Mouse (Mus musculus) B cell, adult 2 months (primary cell): ENCODE measurements around the gene Mcu.
A peak's percentile ranks its signal among the peaks of the same experiment; 100 is the strongest.

Experiments used
- DNase-seq, 2 experiments: peaks; one replicate each; pipeline ENCODE4 v3.0.0; 2022

Gene Mcu

GRCm38 (mm10) chr10:59484318-59484717 is 132.2 kb downstream of the Mcu start:
- no peak for DNase-seq

GRCm38 (mm10) chr10:59481381-59481780 is 135.1 kb downstream of the Mcu start:
- DNase-seq = no peak

- DNase-seq = no peak
Observed at GRCm38 (mm10) chr10:59470451-59470850, 146.0 kb downstream of the Mcu start.

- no peak for DNase-seq
Observed at GRCm38 (mm10) chr10:59467297-59467696, 149.2 kb downstream of the Mcu start.

GRCm38 (mm10) chr10:59466626-59467025 is 149.9 kb downstream of the Mcu start:
- no peak for DNase-seq

GRCm38 (mm10) chr10:59465546-59465945 is 150.9 kb downstream of the Mcu start:
- no peak for DNase-seq

GRCm38 (mm10) chr10:59462307-59462706 is 154.2 kb downstream of the Mcu start:
- no peak for DNase-seq

GRCm38 (mm10) chr10:59459767-59460166 is 156.7 kb downstream of the Mcu start:
- DNase-seq = no peak

- DNase-seq = no peak
Observed at GRCm38 (mm10) chr10:59454631-59455030, 161.9 kb downstream of the Mcu start.

- peak in 1 of 2 experiments; percentile 3 for DNase-seq
Observed at GRCm38 (mm10) chr10:59451839-59452238, 164.7 kb downstream of the Mcu start.

- no peak for DNase-seq
Observed at GRCm38 (mm10) chr10:59447546-59447945, 168.9 kb downstream of the Mcu start.

GRCm38 (mm10) chr10:59446911-59447437 is 169.5 kb downstream of the Mcu start:
- DNase-seq = no peak

- no peak for DNase-seq
Observed at GRCm38 (mm10) chr10:59444635-59445034, 171.9 kb downstream of the Mcu start.

- no peak for DNase-seq
Observed at GRCm38 (mm10) chr10:59444106-59444505, 172.4 kb downstream of the Mcu start.

GRCm38 (mm10) chr10:59443212-59443611 is 173.3 kb downstream of the Mcu start:
- no peak for DNase-seq

GRCm38 (mm10) chr10:59441735-59442134 is 174.8 kb downstream of the Mcu start, which contains the start of gene Oit3:
Oit3 (minus strand) TSS chr10:59441778.
- DNase-seq = no peak

- no peak for DNase-seq
Observed at GRCm38 (mm10) chr10:59440177-59440576, 176.3 kb downstream of the Mcu start.

- DNase-seq = no peak
Observed at GRCm38 (mm10) chr10:59439508-59439931, 177.0 kb downstream of the Mcu start.

- no peak for DNase-seq
Observed at GRCm38 (mm10) chr10:59438651-59439050, 177.8 kb downstream of the Mcu start.

GRCm38 (mm10) chr10:59435746-59436145 is 180.7 kb downstream of the Mcu start:
- no peak for DNase-seq

GRCm38 (mm10) chr10:59430701-59431218 is 185.7 kb downstream of the Mcu start:
- no peak for DNase-seq

GRCm38 (mm10) chr10:59429448-59430135 is 186.9 kb downstream of the Mcu start:
- no peak for DNase-seq

GRCm38 (mm10) chr10:59426371-59426770 is 190.1 kb downstream of the Mcu start:
- DNase-seq = no peak

- no peak for DNase-seq
Observed at GRCm38 (mm10) chr10:59425369-59425768, 191.1 kb downstream of the Mcu start.

GRCm38 (mm10) chr10:59424453-59424852 is 192.0 kb downstream of the Mcu start:
- DNase-seq = no peak
